Mouse (Mus musculus) erythroid progenitor cell, adult 5-6 weeks (primary cell): Measurements from ENCODE around the gene Scly. TPM values are rescaled to one million over a fixed set of nuclear protein-coding genes. Genes with fewer than 3 reads are reported as not detected.

Source experiments
- ATAC-seq: replicated peaks from 2 replicates; pipeline ENCODE4 v1.8.0; 2016; ENCODE audit warnings: moderate number of reproducible peaks, mild to moderate bottlenecking, moderate TSS enrichment, inconsistent platforms; ENCODE audit not compliant: poor library complexity, low FRiP score, severe bottlenecking
- total RNA-seq, 2 experiments: library from RNA; stranded (forward) in 1 of 2; stranded (reverse) in 1 of 2; fragments of 150-400 nt in 1 of 2; fragments of 186-747, 209-891 nt in 1 of 2; gene quantifications; 2 replicates each; pipeline versions ENCODE4 v1.2.3 to v1.2.4; 2015 to 2017; ENCODE audit warnings: low replicate concordance in 2 of 2

Scly gene
- total RNA-seq, 2 experiments from 2014 or later: 42.3 to 51.1 TPM

DNA sequence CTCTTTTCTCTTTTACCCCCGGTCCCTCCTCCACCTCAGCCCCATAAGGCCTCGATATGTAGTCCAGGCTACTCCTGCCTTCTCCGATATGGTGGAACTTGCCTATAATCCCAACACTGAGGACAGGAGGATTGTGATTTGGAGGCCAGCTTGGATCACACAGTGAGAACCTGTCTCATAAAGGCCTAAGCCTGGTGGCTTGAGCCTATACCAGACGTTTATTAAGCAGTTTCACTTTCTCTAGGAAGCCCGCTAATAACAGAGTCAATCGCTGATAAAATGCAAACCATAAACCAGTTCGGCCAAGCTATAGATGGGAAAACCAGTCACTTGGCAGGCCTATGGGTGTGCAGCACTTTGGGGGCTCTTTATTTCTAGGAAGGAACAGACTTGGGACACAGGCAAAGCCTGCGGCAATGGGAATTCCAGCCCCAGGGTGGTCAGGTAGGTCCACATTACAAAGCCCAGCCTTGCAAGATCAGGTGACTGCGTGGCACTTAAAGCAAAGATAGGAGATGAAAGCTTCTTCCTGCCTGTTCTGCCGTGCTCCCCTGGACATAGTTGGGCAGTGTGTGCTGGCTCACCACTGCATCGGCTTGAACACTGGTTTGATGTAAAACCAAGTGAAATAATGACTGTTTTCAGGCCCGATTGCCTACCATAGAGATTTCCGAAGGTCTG, 1.0 kb downstream of the Scly start:
- ATAC-seq: no peak

DNA sequence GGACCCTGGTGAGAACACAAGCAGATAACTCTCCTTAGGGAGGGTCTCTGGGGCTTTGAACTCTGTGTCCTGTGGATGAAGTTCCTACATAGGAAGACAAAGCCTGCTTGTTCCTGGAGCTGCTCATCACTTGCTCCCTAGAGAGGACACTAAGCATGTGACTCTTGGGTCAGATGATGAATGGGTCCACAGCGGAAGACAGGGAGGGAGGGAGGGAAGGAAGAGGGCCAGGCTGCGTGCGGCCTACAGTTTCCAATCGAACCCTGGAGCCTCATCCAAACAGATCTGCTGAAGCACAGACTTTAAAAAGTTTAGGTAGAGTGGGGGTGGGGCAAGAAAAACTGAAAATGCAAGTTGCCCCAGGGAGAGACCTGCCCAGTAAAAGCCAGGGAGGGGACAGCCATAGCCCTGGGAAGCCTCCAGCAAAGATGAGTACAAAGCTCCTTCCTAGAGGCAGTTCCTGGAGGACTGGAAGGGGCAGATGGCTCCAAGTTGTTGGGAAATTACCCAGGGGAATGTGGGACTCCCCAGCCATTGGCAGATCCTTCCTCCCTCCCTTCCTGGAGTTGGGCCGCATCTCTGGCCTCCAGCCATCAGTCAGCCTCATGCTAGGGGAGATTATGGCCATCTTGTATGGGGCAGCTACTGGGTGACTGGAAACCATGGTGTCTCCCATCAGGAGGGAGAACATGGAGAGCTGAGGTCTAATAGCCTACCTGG, 1.7 kb downstream of the Scly start:
- peak; percentile 35 for ATAC-seq

DNA sequence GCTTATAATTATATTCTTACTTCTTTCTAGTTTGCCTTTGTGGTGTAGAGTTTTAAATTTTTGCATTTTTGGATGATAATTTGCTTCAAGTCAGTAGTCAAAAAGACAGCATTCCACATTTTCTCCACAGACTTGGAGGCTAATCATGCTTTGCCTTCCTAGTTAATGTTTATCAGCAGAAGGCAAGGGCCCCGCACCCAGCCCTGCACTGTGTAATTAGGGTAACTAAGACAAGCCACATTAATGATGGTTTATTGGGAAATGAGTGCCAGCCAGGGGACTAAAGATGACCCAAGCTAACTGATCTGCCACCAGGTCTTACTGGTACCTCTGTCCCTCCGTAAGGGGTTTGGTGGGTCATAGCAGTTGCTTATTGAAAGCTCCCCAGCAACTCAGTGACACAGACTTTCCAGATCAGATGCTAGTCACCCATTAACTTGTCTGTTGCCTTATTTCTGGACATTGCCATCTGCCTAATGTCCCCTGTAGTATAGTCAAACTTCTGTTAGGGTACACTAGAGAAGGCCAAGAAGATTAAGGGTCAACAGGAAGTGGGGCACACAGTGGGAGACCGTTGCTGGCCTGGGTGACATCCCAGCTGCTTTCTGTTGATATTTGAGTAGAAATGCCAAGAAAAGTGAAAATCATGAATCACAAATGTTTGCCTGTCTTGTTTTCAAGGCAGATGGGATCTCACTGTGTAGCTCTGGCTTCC, 3.2 kb downstream of the Scly start:
- no peak for ATAC-seq

DNA sequence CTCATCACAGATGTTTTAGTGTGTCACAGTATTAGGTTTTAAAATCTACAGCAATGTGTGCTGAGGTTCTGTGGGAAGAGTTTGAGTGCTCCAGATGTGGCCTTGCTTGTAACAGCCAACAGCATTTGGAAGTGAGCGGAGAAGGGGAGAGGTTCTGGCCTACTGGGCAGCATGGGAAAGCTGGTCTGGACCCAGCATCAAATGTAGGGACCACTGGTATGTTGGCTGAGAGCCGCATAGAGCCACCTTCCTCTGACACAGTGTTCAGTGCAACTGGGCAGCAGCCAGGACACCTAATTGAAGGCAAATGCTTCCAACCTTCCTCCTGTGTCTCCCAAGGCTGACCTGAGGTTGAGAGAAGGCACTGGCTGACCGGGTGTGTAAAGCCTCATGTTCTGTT, 3.9 kb downstream of the Scly start:
- ATAC-seq: no peak

DNA sequence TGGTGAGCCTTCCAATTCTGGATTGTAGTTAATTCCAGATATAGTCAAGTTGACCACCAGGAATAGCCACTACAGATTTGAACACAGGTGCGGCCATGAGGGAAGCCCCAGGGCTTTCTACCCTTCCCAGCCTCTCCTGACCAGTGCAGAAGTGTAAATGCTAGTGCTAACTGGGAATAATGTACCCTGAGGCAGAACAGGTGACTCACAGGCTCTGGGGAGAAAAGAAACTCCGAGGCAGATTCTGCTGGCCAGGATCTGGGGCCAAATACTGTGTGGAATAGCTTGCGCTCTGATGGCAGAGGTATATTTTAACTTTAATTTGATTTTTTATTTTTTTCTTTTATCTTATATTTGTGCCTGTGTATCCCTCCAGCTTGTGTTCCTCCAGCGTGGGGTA, 6.5 kb downstream of the Scly start:
- ATAC-seq: no peak

DNA sequence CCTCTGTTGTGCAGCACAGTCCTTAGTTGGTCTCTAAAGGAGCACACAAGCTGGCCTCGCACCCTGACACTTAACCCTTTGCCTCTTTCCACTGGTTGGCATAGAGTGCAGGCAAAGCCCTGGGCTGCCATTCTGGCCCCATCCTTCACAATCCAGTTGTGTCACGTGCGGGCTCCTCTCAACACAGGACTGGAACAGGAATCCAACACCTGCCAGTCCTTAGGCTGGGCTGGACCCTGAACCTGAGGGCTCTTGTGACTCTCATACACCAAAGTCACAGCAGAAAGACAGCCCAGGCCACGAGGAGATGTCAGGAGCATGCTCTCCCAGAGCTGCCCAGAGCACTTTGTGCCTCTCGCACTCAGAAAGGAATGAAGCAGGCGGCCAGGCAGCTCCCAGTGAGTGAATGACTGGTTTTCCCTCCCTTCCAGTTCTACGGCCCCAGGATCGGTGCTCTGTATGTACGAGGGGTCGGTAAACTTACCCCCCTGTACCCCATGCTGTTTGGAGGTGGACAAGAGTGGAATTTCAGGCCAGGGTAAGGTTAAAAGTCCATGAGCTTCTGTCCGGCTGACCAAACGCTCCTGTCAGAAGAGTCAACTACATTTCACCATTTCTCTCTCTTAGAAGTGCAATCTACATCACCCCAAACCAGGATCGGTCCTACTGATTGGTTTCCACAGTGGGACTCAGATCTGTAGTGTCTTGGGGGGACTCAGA, 11.4 kb downstream of the Scly start:
- no peak for ATAC-seq

DNA sequence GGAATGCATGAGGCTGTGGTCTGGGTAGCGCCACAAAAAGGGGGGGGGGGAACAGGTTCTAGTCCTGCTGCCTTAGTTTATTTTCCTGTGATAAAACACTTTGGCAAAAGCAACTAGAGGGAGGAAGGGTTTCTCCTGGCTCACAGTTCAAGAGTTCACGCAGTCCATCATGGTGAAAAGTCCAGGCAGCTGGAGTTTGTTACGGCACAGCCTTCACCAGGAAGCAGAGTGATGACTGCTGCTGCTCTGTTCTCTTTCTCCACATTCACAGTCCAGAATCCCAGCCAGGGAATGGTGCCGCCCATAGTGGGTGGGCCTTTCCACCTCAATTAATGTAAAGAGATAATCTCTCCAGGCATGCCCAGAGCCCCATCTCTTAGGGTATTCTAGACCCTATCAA, 14.1 kb downstream of the Scly start:
- ATAC-seq: no peak

DNA sequence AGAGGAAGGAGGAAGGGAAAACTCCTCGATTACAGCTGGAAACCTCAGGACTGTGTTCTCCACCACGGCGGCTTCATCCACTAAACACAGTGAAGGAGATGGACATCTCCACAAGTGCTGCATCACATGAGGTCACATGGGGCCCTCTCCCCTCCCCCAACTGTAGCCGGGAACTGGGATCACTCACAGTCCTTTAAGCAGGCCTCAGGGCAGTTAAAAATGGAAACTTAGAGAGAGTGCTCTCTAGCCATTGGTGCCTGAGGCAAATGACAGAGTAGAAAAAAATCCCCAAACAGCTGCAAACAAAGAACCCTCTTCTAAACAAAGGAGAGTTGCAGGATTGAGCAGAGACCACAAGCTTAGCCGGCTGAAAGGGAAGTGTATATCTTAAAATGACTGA, 15.1 kb downstream of the Scly start:
- no peak for ATAC-seq

DNA sequence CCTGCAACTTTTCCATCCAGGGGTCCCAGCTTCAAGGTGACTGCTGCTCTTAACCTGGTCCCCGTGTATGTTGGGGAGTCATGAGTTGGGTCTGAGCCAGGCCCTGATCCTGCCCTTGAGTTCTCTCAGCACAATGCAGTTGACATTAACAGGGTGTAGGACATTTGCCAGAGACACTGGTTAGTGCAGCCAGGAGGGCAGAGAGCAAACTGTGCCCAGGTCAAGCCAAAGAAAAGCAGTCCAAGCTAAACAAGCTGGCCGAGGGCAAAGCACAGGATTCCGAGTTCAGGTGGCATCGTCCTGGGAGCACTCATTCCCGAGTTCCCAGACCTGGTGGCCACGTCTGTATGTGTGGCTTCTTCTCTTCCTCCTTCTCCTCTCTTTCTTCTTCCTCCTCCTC, 19.5 kb downstream of the Scly start:
- no peak for ATAC-seq

DNA sequence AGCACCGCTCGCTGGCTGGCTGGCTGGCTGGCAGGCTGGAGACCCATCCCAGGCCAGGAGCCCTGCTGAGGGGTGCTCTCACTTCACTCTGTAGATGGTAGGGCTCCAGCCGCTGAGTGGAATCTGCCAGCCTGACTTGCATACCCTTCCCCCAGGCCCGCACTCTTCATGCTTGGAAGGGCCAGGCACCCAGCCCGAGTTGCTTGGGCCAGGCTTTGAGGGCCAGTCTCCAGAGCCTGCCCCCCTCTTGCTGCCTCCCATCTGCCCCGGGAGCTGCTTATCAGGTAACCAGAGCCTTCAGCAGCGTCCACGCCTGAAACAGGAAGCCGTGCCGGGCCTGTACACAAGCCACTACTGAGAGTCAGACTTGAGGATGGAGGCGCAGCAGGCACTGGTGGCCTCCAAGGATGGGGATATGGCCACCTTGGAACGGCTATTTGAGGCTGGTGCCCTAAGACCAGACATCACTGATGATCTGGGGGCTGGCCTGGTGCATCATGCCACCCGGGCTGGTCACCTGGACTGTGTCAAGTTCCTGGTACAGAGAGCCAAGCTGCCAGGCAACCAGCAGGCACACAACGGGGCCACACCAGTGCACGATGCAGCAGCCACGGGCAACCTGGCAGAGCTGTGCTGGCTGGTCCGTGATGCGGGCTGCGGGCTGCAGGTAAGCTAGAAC, 23.8 kb downstream of the Scly start, which contains the start of gene Espnl:
TSS of gene Espnl (plus strand) at position 316 of the 679 bp plus-strand sequence.
- ATAC-seq: 0 out of 2 replicates have a peak, but pooled peaks have one; percentile 6

DNA sequence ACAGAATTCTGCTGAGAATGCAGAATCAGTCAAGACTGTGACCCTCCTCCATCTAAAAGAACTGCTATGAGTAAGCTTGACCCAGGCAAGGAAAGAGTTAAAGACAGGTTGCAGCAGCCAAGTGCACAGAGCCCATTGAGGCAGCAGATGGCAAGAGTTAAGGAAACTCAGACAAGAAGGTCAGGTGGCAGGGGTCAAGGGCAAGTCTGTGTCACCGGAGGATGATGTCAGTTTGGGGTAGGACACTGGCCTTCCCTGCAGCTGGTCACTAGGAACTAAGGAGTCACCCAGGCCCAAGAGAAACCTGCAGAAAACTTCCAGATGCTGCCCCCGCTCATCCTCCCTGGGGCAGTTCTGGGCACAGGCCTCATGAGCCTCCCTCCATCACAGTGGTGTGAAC, 26.5 kb downstream of the Scly start:
- no peak for ATAC-seq

DNA sequence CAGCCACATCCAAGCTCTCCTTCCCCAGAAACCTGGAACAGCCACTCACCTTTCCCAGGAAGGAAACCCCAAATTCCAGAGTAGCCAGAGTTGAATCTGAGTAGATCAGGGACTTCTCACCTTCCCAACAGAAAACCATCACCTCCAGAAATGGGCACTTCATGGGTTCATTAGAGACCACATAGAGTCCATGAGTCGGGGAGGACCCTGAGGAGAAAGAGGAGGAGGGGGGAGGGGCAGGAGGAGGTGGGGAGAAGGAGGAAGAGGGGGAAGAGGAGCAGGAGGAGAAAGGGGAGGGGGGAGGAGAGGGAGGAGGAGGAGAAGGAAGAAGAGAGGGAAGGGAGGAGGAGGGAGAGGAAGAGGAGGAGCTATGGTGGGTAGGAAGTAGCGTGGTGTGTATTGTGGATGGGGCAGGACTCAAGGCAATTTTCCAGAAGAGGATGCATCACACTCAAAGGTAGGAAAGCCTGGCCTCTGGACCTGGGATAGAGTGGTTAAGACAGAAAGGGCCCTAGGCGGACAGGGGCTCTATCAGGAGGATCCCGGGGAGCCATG, 27.4 kb downstream of the Scly start:
- ATAC-seq: no peak

DNA sequence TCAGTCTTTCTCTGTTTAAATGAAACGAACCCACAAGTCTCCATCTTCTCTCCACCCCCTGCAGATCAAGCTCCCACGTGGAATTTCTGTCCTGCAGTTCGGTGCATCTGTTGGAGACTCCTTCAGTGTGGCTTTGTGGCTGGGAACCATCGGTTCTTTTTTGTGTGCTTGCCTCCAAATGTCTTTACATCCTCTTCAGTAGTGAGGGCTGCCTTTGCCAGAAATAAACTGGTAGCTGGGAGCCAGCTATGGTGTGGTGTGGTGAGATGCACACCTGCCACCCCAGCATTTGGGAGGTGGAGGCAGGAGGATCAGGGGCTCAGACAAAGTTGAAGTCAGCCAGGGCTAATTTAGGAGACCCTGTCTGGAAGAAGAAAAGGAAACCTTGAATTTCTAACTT, 34.0 kb downstream of the Scly start:
- ATAC-seq: no peak

DNA sequence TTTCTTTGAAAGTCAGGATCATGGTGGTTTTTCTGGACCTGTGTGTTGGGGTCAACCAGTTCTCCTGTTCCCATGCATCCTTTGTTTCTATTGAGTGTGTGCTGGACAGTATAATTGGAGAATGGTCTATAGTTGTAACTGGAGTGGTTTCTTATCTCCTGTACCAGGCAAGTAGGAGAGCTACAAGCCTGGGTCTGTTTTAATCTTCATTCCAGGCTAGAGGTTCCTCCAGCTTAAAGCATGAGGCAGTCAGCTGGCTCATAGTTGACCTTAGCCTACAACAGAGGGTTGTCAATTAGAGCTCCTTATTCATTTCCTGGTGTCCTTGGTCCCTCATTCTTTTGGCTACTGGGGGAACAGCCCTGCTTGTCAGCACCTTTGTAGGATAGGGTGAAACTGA, 35.4 kb downstream of the Scly start:
- ATAC-seq: no peak

DNA sequence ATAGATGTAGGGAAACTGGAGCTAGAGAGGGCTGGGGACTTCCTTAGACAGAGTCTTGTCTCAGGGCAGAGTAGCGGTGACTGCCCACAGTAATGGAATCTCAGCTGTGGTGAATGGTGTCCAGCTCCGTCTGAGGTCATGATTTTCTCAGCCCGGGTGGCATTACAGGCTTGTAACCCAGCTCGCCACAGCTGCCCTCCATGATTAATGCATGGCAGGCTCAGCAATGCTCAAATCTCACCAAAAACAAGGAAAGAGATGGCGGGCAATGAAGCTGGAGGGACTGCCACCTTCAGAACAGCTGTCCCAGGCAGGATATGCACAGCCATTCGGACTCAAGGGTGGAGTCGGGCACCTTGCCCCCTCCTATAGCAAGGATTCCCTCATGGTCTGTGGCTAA, 39.2 kb downstream of the Scly start:
- no peak for ATAC-seq

DNA sequence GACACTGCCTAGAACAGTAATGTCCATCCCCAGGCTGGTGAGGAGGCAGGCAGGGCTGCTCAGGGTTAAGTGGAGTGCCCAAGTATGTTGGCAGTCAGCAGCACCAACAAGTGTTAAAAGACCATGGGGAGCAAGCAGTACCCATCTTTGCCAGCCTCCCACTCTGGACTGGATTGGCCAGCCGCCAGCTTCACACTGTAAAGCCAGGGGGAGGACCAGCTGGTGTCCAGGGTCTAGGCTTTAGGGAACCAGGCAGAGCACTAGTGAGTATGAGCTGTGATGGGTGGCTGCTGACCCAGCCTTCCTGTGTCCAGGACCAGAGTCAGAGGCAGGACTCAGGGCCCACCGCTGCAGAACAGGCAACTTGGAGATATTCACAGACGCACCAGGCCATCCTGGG, 45.9 kb downstream of the Scly start:
- ATAC-seq: no peak

DNA sequence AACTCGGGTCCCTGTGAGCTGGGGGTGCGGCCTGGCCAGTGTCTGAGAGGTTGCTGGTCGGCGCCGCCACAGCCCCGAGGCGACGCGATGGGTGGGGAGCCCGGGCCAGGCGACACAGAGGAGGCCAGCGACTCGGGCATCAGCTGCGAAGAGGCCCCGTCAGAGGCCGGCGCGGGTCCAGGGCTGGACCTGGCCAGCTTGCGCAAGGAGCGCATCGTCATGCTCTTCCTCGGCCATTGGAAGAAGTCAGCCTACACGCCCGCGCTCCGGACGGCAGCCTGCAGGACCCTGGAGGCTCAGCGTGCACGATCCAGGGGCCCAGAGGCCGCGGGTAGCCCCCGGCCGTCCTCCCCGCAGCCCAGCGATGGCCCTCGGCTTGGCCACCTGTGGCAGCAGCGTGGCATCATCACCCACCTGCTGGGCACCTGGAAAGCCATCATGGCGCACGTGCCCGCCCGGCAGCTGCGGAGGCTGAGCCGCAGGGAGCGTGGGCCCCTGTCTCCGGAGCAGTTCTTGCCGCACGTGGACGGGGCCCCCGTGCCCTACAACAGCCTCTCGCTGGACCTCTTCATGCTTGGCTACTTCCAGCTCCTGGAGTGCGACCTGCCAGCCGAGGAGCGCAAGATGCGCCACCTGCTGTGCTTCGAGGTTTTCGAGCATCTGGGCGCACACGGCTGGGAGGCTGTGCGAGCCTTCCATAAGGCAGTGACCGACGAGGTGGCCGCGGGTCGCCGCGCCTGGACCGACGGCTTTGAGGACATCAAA, 47.0 kb downstream of the Scly start:
- ATAC-seq: no peak

DNA sequence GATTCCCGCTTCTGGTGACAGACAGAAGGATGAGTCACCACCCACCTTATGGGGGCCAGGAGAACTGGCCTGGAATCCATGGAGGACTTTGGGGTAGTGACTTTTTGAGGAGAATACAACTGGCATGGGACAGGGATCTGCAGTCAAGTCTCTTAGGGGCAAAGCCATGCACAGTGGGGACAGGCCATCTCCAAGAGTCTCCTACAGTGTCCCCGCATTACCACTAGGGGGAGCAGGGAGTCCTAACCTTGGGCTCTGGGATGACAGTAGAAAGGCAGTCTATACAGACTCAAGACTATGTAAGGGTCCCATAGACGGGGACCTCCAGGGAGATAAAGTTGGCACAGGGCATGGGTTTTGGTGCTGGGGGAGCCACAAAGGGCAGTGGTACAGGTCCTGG, 48.8 kb downstream of the Scly start:
- peak; percentile 82 for ATAC-seq

DNA sequence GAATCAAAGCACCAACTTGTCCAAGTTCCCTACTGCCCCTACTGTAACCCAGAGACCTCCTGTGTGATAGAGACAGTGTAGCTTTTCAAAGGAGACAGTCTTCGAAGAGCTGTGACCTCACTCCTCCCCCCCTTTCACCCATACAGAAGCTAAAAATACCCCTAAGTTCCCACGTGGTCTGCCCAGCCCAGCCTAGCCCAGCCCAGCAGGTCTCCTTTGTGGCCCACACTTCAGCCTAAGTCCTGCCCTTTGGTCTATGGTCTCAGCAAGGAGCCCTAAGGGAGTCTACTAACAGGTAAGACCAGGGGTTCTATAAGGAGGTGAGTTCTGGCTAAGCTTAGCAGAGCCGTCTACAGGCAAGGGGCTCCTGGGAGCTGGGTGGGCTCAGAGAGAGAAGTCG, 52.7 kb downstream of the Scly start, which contains the start of gene Klhl30:
TSS of gene Klhl30 (plus strand) at position 176 of the 400 bp plus-strand sequence.
- ATAC-seq: no peak
